Mouse (Mus musculus) bone marrow, adult 2 months (tissue): ENCODE measurements at regions not wholly inside any gene's neighbourhood (a gene's known extent, or its start where the extent isn't known, plus 50 kb on each side); places are given as distances from the start of the nearest gene placed in this dataset.

Experiments
- CTCF ChIP-seq: fragments of 200-500 bp; IDR thresholded peaks from 2 replicates; pipeline ENCODE4 v1.5.1; 2011; ENCODE audit warnings: low read length, control low read depth; ENCODE audit not compliant: control insufficient read depth, insufficient read depth
- POLR2A ChIP-seq: fragments of 200-500 bp; IDR thresholded peaks from 2 replicates; pipeline ENCODE4 v1.6.1; 2011; ENCODE audit warnings: low read depth, mild to moderate bottlenecking, control low read depth, low read length, borderline replicate concordance; ENCODE audit not compliant: control insufficient read depth

DNA sequence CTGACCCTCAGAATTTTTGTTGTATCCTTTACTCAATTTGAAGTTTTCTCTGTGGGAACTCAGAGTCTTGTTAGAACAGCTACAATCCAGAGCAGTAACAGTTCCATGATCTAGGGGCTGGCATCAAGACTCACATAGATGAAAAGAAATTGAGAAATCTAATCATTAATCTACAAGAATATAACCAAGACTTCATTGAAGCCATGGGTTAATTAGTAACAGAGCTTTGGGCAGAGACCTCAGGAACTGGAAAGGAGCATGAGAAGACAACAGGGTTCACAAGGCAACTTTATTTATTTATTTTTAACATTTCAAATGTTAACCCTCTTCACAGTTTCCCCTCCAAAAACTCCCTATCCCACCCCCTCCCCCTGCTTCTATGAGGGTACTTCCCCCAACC is 160.4 kb upstream of the Thumpd2 start:
- TF ChIP-seq CTCF (no peak), POLR2A (no peak)
